Mouse (Mus musculus): ENCODE data around the gene Capn7.

DNA sequence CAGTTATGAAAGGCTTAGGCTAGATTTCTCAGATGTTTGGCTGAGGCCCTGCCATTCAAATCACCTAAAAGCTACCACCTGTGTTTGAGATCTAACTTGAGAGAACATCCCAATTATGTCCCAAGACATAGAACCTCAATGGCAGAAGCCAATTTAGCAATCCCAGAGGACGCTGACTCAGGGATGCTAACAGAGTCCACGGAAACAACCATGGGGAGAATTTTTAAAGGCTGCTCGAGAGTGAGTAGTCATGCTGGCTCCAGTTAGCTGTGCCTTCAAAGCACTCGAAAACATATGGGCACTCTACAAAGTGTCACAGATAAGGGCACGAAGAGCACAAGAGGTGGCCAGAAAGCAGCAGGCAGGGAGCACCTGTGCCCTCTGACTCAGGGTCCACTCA lies 55.9 kb downstream of the Capn7 start:
- no peak for TF ChIP-seq MAFK (IDR thresholded peaks at IDR 0.05; ENCODE audit: insufficient replicate concordance, low read length)
- no peak for TF ChIP-seq EP300 (IDR thresholded peaks at IDR 0.05; ENCODE audit: low read length)
- no peak for TF ChIP-seq CTCF (conservative IDR thresholded peaks at IDR 0.05 in 1 of 2, IDR thresholded peaks at IDR 0.05 in 1 of 2; ENCODE audit: low read depth in 2 of 2, low read length in 2 of 2)
- no peak for TF ChIP-seq ZKSCAN1 (IDR thresholded peaks at IDR 0.05; ENCODE audit: borderline replicate concordance, low read depth, low read length)
- no peak for TF ChIP-seq POLR2A (IDR thresholded peaks at IDR 0.05; ENCODE audit: low read depth, low read length)
- TF ChIP-seq POLR2AphosphoS2 (IDR thresholded peaks at IDR 0.05; ENCODE audit: low read depth, low read length): no peak
- no peak for TF ChIP-seq HCFC1 (IDR thresholded peaks at IDR 0.05; ENCODE audit: low read depth, low read length)
- TF ChIP-seq ELF1 (IDR thresholded peaks at IDR 0.05; ENCODE audit: low read depth, low read length): no peak
- TF ChIP-seq MAX (IDR thresholded peaks at IDR 0.05; ENCODE audit: low read length): no peak
- no peak for TF ChIP-seq MEF2A (IDR thresholded peaks at IDR 0.05; ENCODE audit: borderline replicate concordance, low read depth, low read length)
- no peak for TF ChIP-seq E2F4 (IDR thresholded peaks at IDR 0.05; ENCODE audit: insufficient replicate concordance, low read depth, low read length)
- TF ChIP-seq CHD2 (IDR thresholded peaks at IDR 0.05; ENCODE audit: low read length): no peak
